Mouse (Mus musculus) kidney, adult 2 months (tissue): ENCODE results near the gene Magi3. TPM values are rescaled to one million over a fixed set of nuclear protein-coding genes. Genes with fewer than 3 reads are reported as not detected.

Source experiments
- DNase-seq: peaks from one replicate; pipeline ENCODE4 v3.0.0; 2021
- H3K27ac ChIP-seq: fragments of 200-500 bp; 2 replicates; pipeline ENCODE4 v1.5.1; 2012; ENCODE audit warnings: low read depth, low read length, control low read depth, inconsistent platforms; ENCODE audit not compliant: insufficient read depth
- H3K27me3 ChIP-seq: fragments of 200-500 bp; replicated peaks from 2 replicates; pipeline ENCODE4 v1.6.1; 2012; ENCODE audit warnings: mild to moderate bottlenecking, moderate library complexity, low read length, inconsistent platforms; ENCODE audit not compliant: control insufficient read depth, insufficient read depth
- H3K36me3 ChIP-seq: fragments of 200-500 bp; 2 replicates; pipeline ENCODE4 v1.6.1; 2012; ENCODE audit warnings: mild to moderate bottlenecking, moderate library complexity, low read length, inconsistent platforms; ENCODE audit not compliant: control insufficient read depth, insufficient read depth
- H3K4me1 ChIP-seq: fragments of 200-500 bp; 2 replicates; pipeline ENCODE4 v1.6.1; 2011; ENCODE audit warnings: low read length; ENCODE audit not compliant: control insufficient read depth, insufficient read depth
- H3K4me3 ChIP-seq: fragments of 200-500 bp; 2 replicates; pipeline ENCODE4 v1.5.1; 2011; ENCODE audit warnings: mild to moderate bottlenecking, low read depth, low read length, control low read depth; ENCODE audit not compliant: insufficient read depth
- CTCF ChIP-seq: fragments of 200-500 bp; conservative IDR thresholded peaks from 2 replicates; pipeline ENCODE4 v1.5.1; 2011; ENCODE audit warnings: low read depth, mild to moderate bottlenecking, control low read depth, low read length, moderate library complexity, mixed read lengths; ENCODE audit not compliant: insufficient read depth, insufficient read length
- POLR2A ChIP-seq: fragments of 200-500 bp; IDR thresholded peaks from one replicate; pipeline ENCODE4 v1.6.1; 2011; ENCODE audit warnings: low read depth, low read length, control low read depth
- WGBS: fragments of 180-500 bp; shearing (Covaris S2); methylation state at CpG from one replicate; pipeline ENCODE4 v1.1.7; 2018; 5-methylcytosine and 5-hydroxymethylcytosine counted together
- polyA plus RNA-seq: library from polyadenylated mRNA; depleted of rRNA; stranded (reverse); fragments of >200 nt; gene quantifications from 2 replicates; pipeline ENCODE4 v1.2.3, GENCODE M21; 2012

The Magi3 gene
- polyA plus RNA-seq, 1 experiment, result 4.9 TPM

DNA sequence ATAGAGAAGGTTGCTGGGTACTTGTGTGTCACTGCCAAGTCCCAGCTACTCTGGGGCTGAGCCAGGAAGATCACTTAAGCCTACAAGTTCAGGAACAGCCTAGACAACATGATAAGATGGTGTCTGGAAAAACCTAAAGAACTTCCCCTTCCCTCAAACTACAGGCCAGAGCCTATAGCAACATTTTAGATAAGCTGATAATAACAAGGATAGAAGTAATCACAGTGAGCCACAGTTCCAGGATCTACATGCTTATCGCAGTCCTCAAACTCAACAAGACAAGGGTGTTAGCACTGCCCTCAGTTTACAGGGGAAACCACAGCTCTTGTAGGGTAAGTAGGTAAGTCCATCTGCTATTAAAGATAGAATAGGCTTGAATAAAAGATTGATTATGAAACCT lies 188.1 kb downstream of the Magi3 start:
- H3K4me1 ChIP-seq, result no peaks in the 10 kb centered on the region
- no peak overlapping the region for H3K4me3 ChIP-seq
- H3K36me3 ChIP-seq, result no peaks in the 10 kb centered on the region; the same call in 1 of the 2 replicates
- no peak overlapping the region for H3K27ac ChIP-seq
- 98% methylated on average over 1 of the region's 1 CpGs for WGBS
- TF ChIP-seq POLR2A, result no peak
- TF ChIP-seq CTCF, result no peak
- DNase-seq, result no peak
- H3K27me3 ChIP-seq, result no peaks in the 10 kb centered on the region

GRCm38 (mm10) chr3:104026938-104027337 lies 193.2 kb downstream of the Magi3 start:
- no peaks in the 10 kb centered on the region for H3K27me3 ChIP-seq
- 42% methylated on average over 3 of the region's 3 CpGs for WGBS
- no peaks in the 10 kb centered on the region for H3K4me1 ChIP-seq
- TF ChIP-seq CTCF (no peak), POLR2A (no peak)
- H3K27ac ChIP-seq, result no peak overlapping the region
- H3K36me3 ChIP-seq, result peaks cover 1% of the 10 kb centered on the region; the same call in 1 of the 2 replicates
- peak; percentile 61 for DNase-seq
- H3K4me3 ChIP-seq, result no peak overlapping the region

DNA sequence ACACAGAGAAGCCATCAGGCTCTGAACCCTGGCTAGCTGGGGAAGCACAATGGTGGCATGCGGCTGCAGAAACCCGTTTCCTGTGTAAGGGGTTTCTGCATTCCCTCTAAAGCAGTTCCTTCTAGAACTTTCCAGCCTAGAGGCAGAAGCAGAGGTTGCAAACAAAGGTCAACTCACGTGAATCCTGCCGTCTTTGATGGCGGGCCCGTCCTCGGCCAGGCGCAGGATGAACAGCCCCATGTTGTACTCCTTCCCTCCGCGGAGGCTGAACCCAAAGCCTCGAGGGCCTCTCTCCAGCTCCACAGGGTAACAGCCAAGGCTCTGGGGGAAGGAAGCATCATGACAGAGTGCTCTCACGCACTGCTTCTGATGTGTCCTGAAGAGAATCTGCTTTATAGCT lies 200.1 kb downstream of the Magi3 start:
- Histone ChIP-seq H3K4me1 (no peaks in the 10 kb centered on the region), H3K36me3 (peaks cover 8% of the 10 kb centered on the region), H3K4me3 (no peak overlapping the region), H3K27me3 (no peaks in the 10 kb centered on the region), H3K27ac (no peak overlapping the region)
- TF ChIP-seq CTCF (no peak), POLR2A (no peak)
- 86% methylated on average over 12 of the region's 12 CpGs for WGBS
- DNase-seq, result no peak

GRCm38 (mm10) chr3:104019453-104019852 lies 200.7 kb downstream of the Magi3 start:
- Histone ChIP-seq H3K4me1 (no peaks in the 10 kb centered on the region), H3K27me3 (no peaks in the 10 kb centered on the region), H3K27ac (no peak overlapping the region), H3K4me3 (no peak overlapping the region), H3K36me3 (peaks cover 8% of the 10 kb centered on the region)
- DNase-seq, result no peak
- TF ChIP-seq CTCF, result no peak
- no peak for TF ChIP-seq POLR2A
- 64% methylated on average over 4 of the region's 4 CpGs for WGBS

GRCm38 (mm10) chr3:104017931-104018330 lies 202.2 kb downstream of the Magi3 start:
- DNase-seq, result no peak
- 97% methylated on average over 3 of the region's 3 CpGs for WGBS
- H3K27me3 ChIP-seq, result no peaks in the 10 kb centered on the region
- no peak overlapping the region for H3K4me3 ChIP-seq
- peaks cover 8% of the 10 kb centered on the region for H3K36me3 ChIP-seq
- H3K4me1 ChIP-seq, result no peaks in the 10 kb centered on the region
- no peak for TF ChIP-seq CTCF
- no peak overlapping the region for H3K27ac ChIP-seq

DNA sequence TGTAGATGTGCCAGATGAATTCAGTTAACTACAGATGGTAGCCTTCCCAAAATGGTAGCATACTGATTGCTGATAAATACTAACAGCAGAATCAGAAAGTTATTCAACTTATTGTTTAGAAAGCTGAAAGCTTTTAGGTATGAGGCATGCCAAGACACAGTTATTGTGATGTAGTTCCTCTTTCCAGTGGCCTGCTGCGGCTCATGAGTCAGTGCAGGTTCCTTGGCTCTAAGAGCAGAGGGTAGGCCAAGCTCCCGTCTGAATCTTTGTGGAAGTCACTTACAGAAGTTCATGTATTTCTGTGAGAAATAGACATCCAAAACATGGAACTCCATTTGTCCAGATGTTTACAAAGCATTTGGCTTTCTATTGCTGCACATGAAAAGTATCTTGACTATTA lies 208.2 kb downstream of the Magi3 start:
- Histone ChIP-seq H3K27ac (no peak overlapping the region), H3K4me1 (no peaks in the 10 kb centered on the region), H3K36me3 (peaks cover 3% of the 10 kb centered on the region; the same call in 1 of the 2 replicates), H3K27me3 (no peaks in the 10 kb centered on the region), H3K4me3 (no peak overlapping the region)
- no peak for DNase-seq
- 88% methylated on average over 2 of the region's 2 CpGs for WGBS
- TF ChIP-seq CTCF, result no peak
- no peak for TF ChIP-seq POLR2A

GRCm38 (mm10) chr3:104009924-104010662 lies 210.1 kb downstream of the Magi3 start:
- DNase-seq, result no peak
- no peaks in the 10 kb centered on the region; the same call in 1 of the 2 replicates for H3K36me3 ChIP-seq
- no peak overlapping the region for H3K4me3 ChIP-seq
- TF ChIP-seq CTCF, result peak; percentile 25; the same call in 1 of the 2 replicates
- no peak for TF ChIP-seq POLR2A
- H3K27me3 ChIP-seq, result no peaks in the 10 kb centered on the region
- no peak overlapping the region for H3K27ac ChIP-seq
- WGBS, result 93% methylated on average over 5 of the region's 5 CpGs
- H3K4me1 ChIP-seq, result no peaks in the 10 kb centered on the region
